Mouse (Mus musculus): ENCODE results near the gene Atpaf1.

Atpaf1 gene

DNA sequence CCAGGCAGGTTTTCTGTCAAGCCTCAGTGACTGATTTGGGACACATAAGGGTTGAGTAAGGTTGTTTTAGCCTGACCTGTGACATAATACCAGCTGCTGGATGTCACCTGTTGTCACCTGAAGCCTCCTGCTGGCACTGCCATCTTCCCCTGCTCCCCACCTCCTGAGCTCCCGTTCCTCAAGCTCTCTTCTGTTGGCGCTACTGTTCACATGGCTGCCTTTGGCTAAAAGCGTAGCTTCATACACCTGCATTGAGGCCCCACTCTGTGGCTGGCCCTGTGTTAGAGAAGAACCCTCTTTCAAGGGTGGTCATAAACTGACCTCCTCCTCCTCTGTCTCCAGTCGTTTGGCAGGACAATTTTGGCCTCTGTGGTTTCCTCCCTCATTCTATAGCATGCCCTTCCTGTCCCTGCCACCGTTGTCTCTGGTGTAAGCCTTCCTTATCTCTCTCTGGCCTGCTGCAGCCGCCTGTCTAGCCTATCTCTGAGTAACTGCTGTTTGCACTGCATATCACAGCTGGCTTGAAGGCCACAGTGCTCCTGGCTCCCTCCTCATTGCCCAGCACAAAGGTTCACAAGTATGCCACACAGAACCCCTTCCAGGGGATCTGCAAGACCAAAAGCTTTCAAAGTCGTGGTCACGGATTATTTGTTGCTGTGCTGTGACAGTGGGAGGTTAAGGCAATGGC lies 64.5 kb downstream of the Atpaf1 start:
- no peak for ATAC-seq (ENCODE audit: low TSS enrichment)

DNA sequence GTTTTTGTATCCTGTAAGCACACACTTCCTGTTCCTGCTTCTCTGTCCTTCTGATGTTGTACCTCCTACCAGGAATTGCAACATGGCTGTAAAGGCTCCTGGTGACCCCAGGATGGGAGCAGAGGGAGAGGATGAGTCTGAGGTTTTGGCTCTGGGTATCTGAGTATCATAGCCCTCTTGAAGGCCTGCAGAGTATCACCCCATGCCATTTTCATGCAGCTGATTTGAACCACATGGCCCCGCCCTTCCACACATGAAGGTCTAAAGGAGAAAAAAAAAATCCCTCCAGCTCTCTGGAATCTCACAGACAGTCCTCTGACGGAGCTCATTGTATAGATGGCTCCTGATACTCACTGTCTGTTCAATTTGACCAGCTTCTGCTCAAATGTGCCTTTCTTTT lies 65.5 kb downstream of the Atpaf1 start:
- no peak for ATAC-seq (ENCODE audit: low TSS enrichment)

DNA sequence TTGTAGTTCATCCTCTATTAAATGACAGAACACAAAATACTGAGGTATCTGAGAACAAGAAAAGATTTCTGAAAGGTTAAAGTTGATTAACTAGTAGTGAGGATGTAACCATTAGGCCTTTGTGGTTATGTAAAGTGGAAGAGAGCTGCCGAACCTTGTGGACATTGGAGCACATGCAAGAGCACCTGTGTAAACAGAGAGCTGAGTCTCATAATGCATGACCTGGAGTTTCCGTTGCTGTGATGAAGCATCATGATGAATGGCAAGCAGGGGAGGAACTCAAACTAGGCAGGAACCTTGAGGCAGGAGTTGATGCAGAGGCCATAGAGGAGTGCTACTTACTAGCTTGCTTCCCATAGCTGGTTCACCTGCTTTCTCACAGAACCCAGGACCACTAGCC lies 66.0 kb downstream of the Atpaf1 start:
- no peak for ATAC-seq (ENCODE audit: low TSS enrichment)

DNA sequence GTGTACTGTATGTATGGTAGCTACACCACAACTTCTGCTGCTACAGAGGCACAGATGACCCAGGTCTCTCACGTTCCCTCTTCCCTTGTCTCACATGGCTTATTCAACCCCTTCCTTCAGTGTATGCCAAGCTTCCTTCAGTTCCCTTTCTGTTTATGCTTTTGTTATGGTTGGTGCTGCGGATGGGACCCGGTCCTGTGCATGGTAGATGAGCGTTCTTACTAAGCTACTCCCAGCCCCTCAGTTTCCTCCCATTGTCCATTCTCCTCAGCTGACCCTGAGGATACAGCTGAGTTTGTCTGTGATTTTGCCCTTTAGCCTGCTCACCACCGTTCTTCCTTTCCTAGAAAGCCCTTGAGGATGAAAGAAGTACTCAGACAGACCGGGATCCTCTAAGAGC lies 67.0 kb downstream of the Atpaf1 start:
- ATAC-seq (ENCODE audit: low TSS enrichment): no peak

DNA sequence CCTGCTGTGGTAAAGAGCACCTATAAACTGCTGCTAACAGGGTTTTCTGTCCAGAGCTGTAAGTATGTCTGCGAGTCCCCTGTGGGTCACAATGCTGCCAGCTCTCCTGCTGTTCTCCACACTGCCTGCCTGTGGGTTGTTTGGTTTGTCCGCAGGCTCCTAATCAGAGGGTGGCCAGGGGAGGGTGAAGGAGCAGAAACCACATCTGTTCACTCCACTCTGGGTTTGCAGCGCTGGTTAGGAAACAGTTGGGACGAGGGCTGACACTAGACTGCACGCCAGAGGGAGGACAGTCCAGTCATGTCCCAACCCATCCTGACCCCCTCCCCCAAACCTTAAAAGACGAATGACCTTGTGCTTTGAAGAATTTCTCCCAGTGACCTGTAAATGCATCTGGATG lies 70.5 kb downstream of the Atpaf1 start:
- no peak for ATAC-seq (ENCODE audit: low TSS enrichment)

DNA sequence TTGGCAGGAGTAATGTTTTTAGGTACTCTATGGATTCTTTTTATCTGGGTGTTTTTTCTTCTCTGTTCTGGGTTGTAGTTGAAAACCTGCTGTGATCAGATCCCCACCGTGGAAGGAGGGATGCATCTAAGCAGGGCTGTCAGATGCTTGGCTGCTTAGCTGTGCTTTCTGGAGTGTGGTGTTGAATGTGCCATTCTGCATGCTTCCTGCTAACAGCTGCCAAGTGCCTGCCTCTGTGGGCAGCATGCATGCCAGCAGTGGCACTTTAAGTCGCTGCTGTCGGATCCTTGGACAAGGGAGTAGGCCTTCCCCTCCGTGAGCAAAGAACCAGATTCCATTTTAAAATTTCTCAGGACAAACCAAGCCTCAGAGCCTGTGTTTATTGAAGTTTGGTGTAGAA lies 71.0 kb downstream of the Atpaf1 start:
- ATAC-seq (ENCODE audit: low TSS enrichment): peak; percentile 91

DNA sequence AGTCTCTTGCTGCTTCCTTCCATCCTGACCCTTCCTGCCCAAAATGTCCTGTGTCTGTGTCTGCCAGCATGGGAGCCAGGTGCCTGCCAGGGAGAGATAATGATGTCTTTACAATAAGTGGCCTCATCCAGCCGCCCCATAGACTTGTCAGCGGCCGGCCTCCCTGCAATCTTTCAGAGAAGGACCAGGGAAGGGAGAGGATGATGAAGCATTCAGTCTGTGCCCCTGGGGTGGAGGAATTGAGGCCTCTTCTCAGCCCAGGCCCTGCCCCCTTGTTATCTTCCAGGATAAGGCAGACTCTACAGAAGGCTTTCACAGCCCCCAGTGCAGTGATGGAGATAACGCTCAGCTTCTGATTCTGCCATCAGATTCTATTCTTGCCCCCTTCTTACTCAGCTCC lies 71.7 kb downstream of the Atpaf1 start:
- no peak for ATAC-seq (ENCODE audit: low TSS enrichment)

DNA sequence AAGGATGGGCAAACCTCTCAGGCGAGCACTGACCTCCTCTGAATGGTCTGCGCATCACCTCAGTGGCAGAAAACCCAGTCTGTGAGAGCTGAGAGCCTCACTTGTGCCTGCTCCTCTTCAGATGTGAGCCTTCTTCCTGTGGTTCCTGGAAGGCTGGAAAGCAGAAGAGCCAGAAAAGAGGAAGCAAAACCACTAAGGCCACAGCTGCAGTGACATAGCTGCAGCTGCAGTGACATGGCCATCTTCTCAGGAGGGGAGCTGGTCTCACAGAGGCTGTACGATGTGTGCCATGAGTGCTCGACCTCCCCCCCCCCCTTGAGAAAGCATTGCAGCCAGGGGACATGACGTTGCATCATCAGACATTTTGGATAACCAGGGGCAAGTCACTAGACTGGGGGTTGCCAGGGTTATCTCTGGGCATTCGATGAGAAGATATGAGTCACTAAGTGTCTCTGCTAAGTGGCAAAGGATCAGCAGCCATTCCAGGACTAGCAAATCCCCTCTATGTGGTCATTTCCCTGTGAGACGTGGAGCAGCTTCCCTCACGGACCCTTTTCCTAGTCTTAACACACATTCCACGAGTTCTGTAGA lies 72.8 kb downstream of the Atpaf1 start:
- no peak for ATAC-seq (ENCODE audit: low TSS enrichment)

DNA sequence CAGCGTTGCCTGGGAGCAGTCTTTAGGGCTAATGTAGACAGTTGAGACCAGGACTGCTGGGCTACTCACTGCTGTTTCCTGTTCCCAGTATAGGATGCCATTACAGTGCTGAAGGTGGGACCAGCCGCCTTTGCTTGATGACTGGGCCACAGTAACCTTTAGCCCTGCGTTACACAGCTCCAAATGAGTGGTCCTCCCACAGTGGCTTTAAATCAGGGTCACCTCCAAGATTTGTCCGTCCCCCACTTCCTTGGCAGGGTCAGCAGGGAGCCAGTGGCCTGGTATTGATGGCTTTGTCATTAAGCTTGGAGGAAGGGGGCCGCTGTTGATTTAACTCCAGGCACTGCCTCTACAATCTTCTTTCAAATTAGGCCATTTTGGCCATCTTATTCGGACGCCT lies 78.7 kb downstream of the Atpaf1 start:
- no peak for ATAC-seq (ENCODE audit: low TSS enrichment)

DNA sequence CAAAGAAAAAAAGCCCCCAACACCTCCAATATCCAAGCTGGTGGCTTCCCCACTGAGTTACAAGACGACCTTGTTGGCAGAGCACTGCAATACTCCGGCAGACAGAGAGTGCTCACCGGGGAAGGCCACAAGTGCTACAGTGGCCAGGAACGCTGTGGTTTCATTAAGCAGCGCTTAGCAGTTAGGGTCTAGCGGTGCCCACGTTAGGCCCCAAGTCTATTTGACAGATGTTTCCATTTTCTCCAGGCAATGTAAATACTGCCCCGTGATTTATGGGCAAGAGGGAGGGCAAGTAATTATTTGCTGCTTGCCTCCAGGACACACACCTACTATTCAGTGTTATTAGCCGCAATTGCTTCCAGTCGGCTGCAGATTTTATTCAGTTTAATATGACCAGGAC lies 79.3 kb downstream of the Atpaf1 start:
- ATAC-seq (ENCODE audit: low TSS enrichment): no peak
